Mouse (Mus musculus): ENCODE measurements around the gene Galnt14. TPM values are rescaled to one million over a fixed set of nuclear protein-coding genes. Genes with fewer than 3 reads are reported as not detected.

Gene Galnt14
- polyA plus RNA-seq, 1 experiment from 2014 or later, result 0.30 TPM

DNA sequence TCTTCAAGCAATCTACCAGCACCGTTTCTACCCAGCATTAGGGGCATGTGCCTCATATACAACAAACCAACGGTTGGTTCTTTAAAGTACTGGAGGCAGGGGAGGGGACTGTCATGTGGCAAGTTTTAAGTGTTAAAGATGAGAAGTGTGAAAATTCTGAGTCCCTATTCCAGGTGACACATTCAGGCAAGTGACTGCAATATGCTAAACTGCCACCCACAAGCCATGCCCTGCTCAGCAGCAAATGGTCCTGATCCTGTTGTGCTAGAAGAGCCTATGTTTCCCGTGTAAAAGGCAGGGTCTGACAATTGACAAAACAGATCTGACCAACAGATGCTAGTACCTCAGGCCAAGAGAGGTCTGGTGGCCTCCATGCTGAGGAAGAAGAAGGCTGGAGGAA is 149.1 kb downstream of the Galnt14 start:
- no peaks in the 10 kb centered on the region for H3K27me3 ChIP-seq (replicated peaks; ENCODE audit: control insufficient read depth, insufficient read depth, low read length)
- no peak for TF ChIP-seq CTCF (IDR thresholded peaks at IDR 0.05; ENCODE audit: low read depth)
- H3K9ac ChIP-seq (ENCODE audit: low read depth, low read length), result no peak overlapping the region
- H3K9me3 ChIP-seq (ENCODE audit: control insufficient read depth), result no peaks in the 10 kb centered on the region
- 62% methylated on average over 3 of the region's 3 CpGs for WGBS
- no peak for ATAC-seq
- H3K4me2 ChIP-seq (replicated peaks; ENCODE audit: low read depth), result no peak overlapping the region
- H3K4me3 ChIP-seq (ENCODE audit: low read depth, low read length), result no peak overlapping the region
- H3K36me3 ChIP-seq (ENCODE audit: control insufficient read depth, insufficient read depth), result no peaks in the 10 kb centered on the region
- no peaks in the 10 kb centered on the region for H3K4me1 ChIP-seq (replicated peaks; ENCODE audit: control insufficient read depth, insufficient read depth, low read length)
- no peak overlapping the region for H3K27ac ChIP-seq (ENCODE audit: low read depth, low read length)

DNA sequence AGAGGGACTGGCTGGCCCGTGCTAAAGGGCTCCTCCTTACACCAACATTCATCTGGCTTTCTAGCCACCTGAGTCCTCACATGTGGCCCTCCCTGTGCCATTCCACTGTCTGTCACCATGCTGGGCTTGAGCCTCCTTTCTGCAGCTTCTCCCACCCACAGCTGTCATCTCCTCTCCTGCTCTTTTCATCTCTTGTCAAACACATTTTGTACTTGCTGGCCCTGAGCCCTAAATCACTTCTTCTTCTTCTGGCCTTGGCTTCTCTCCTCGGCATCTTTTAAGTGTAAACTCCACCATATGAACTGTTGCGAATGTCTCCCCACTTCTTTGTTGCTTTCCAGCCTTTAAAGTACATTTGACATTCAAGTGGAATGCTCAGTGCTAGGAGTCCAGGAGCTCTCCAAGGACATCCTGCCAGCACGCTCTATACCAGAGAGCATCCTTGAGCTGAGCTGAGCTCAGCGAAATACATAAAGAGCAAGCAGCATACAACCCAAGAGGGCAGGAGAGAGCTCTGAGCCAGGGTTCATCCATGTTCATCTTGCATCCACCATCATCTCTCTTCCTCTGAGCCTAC is 150.0 kb downstream of the Galnt14 start:
- no peak for TF ChIP-seq CTCF (IDR thresholded peaks at IDR 0.05; ENCODE audit: low read depth)
- no peaks in the 10 kb centered on the region for H3K27me3 ChIP-seq (replicated peaks; ENCODE audit: control insufficient read depth, insufficient read depth, low read length)
- H3K4me1 ChIP-seq (replicated peaks; ENCODE audit: control insufficient read depth, insufficient read depth, low read length), result no peaks in the 10 kb centered on the region
- H3K4me2 ChIP-seq (replicated peaks; ENCODE audit: low read depth), result no peak overlapping the region
- no peak overlapping the region for H3K4me3 ChIP-seq (ENCODE audit: low read depth, low read length)
- WGBS, result 79% methylated on average over 5 of the region's 5 CpGs
- no peak overlapping the region for H3K9ac ChIP-seq (ENCODE audit: low read depth, low read length)
- H3K27ac ChIP-seq (ENCODE audit: low read depth, low read length), result no peak overlapping the region
- no peaks in the 10 kb centered on the region for H3K36me3 ChIP-seq (ENCODE audit: control insufficient read depth, insufficient read depth)
- no peaks in the 10 kb centered on the region for H3K9me3 ChIP-seq (ENCODE audit: control insufficient read depth)
- ATAC-seq, result no peak

DNA sequence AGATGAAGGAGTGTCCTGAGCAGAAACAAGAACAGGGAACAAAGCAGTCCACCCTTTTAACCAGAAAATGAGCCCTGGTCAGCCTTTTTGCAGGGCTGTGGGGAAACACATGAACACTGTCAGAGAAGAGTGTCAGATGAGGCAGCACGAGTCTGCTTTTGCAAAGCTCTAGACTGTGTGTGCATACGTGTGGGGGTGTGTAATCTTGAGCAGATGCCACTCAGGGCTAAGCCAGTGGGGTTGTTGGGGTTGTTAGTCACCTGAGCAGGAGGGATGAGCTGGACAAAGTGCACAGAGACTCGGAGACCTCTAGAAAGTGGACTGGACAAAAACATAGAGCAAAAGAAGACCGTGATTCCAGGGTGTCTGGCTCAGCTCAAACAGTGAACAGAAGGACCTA is 150.8 kb downstream of the Galnt14 start:
- H3K4me1 ChIP-seq (replicated peaks; ENCODE audit: control insufficient read depth, insufficient read depth, low read length), result no peaks in the 10 kb centered on the region
- no peak overlapping the region for H3K9ac ChIP-seq (ENCODE audit: low read depth, low read length)
- no peaks in the 10 kb centered on the region for H3K9me3 ChIP-seq (ENCODE audit: control insufficient read depth)
- H3K36me3 ChIP-seq (ENCODE audit: control insufficient read depth, insufficient read depth), result no peaks in the 10 kb centered on the region
- no peak for TF ChIP-seq CTCF (IDR thresholded peaks at IDR 0.05; ENCODE audit: low read depth)
- 65% methylated on average over 4 of the region's 4 CpGs for WGBS
- H3K4me2 ChIP-seq (replicated peaks; ENCODE audit: low read depth), result no peak overlapping the region
- no peaks in the 10 kb centered on the region for H3K27me3 ChIP-seq (replicated peaks; ENCODE audit: control insufficient read depth, insufficient read depth, low read length)
- H3K4me3 ChIP-seq (ENCODE audit: low read depth, low read length), result no peak overlapping the region
- no peak overlapping the region for H3K27ac ChIP-seq (ENCODE audit: low read depth, low read length)
- no peak for ATAC-seq

DNA sequence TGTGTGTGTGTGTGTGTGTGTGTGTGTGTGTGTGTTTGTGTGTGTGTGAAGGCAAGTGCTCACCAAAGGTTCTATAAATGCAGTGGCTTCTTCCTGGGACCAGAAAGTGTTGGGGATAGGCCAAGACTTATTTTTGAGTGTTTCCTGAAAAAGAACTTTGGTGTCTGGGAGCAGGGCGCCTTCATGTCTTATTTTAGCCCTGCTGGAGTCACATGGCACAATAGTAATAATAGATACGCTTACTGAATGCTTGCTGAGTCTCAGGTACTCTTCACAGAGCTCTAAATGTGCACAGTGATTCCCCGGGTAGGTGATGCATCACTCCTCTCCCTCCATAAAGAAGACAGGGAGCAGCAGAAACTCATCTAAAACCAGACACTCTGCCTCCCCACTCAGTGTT is 153.2 kb downstream of the Galnt14 start:
- Histone ChIP-seq H3K9ac (ENCODE audit: low read depth, low read length) (no peak overlapping the region), H3K36me3 (ENCODE audit: control insufficient read depth, insufficient read depth) (no peaks in the 10 kb centered on the region), H3K4me2 (replicated peaks; ENCODE audit: low read depth) (no peak overlapping the region), H3K27me3 (replicated peaks; ENCODE audit: control insufficient read depth, insufficient read depth, low read length) (no peaks in the 10 kb centered on the region), H3K4me3 (ENCODE audit: low read depth, low read length) (no peak overlapping the region), H3K4me1 (replicated peaks; ENCODE audit: control insufficient read depth, insufficient read depth, low read length) (no peaks in the 10 kb centered on the region), H3K9me3 (ENCODE audit: control insufficient read depth) (no peaks in the 10 kb centered on the region), H3K27ac (ENCODE audit: low read depth, low read length) (no peak overlapping the region)
- no peak for ATAC-seq
- 83% methylated on average over 3 of the region's 3 CpGs for WGBS
- TF ChIP-seq CTCF (IDR thresholded peaks at IDR 0.05; ENCODE audit: low read depth), result no peak

DNA sequence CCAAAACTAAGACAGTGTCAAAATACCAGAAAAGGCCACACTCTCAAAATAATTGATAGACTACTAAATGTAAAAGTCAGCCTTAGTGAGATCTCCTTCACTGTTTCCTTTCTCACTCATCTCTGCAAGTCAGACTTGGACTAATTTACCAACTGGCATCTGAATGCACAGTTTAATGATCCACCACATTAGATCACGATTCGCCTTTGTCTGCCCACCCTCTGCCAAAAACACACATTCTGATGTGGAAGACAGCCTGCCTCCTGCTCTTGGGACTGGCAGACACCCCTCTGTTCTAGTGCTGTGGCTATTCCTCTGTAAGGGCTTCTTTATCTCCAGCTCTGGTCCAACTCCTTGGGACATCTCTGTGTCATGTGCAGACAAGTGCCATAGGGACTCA is 153.8 kb downstream of the Galnt14 start:
- Histone ChIP-seq H3K9ac (ENCODE audit: low read depth, low read length) (no peak overlapping the region), H3K9me3 (ENCODE audit: control insufficient read depth) (no peaks in the 10 kb centered on the region), H3K4me3 (ENCODE audit: low read depth, low read length) (no peak overlapping the region), H3K4me2 (replicated peaks; ENCODE audit: low read depth) (no peak overlapping the region), H3K27ac (ENCODE audit: low read depth, low read length) (no peak overlapping the region), H3K27me3 (replicated peaks; ENCODE audit: control insufficient read depth, insufficient read depth, low read length) (no peaks in the 10 kb centered on the region), H3K36me3 (ENCODE audit: control insufficient read depth, insufficient read depth) (no peaks in the 10 kb centered on the region), H3K4me1 (replicated peaks; ENCODE audit: control insufficient read depth, insufficient read depth, low read length) (no peaks in the 10 kb centered on the region)
- ATAC-seq, result no peak
- TF ChIP-seq CTCF (IDR thresholded peaks at IDR 0.05; ENCODE audit: low read depth), result no peak
- WGBS, result 90% methylated on average over 2 of the region's 2 CpGs

DNA sequence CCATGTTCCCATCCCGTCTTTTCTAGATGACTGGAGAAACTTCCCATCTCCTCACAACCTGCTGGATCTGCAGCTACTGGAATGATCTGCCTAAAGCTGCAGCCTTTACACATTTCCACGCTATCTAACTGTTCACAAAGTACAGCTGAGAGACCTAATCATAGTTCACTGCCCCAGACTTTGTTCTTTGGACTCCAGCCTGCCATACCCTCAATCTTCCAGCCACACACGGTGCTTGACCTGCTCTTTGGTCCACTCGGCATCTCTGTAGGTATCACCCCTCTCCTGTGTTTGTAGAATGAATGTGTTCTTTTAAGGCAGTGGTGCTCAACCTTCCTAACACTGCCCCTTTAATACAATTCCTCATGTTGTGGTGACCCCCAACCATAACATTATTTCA is 155.6 kb downstream of the Galnt14 start:
- Histone ChIP-seq H3K9me3 (ENCODE audit: control insufficient read depth) (no peaks in the 10 kb centered on the region), H3K4me2 (replicated peaks; ENCODE audit: low read depth) (no peak overlapping the region), H3K9ac (ENCODE audit: low read depth, low read length) (no peak overlapping the region), H3K27ac (ENCODE audit: low read depth, low read length) (no peak overlapping the region), H3K4me1 (replicated peaks; ENCODE audit: control insufficient read depth, insufficient read depth, low read length) (no peaks in the 10 kb centered on the region), H3K27me3 (replicated peaks; ENCODE audit: control insufficient read depth, insufficient read depth, low read length) (no peaks in the 10 kb centered on the region), H3K36me3 (ENCODE audit: control insufficient read depth, insufficient read depth) (no peaks in the 10 kb centered on the region), H3K4me3 (ENCODE audit: low read depth, low read length) (no peak overlapping the region)
- TF ChIP-seq CTCF (IDR thresholded peaks at IDR 0.05; ENCODE audit: low read depth), result no peak
- peak; percentile 49; the same call in 1 of the 2 replicates for ATAC-seq
- 50% methylated on average over 4 of the region's 4 CpGs for WGBS

Data from intestine, postnatal 0 days (tissue).